Mouse (Mus musculus) cerebellum, adult 18-20 months (tissue): ENCODE results near the gene Flt3l.
A peak's percentile ranks its signal among the peaks of the same experiment; 100 is the strongest.
"Not testable (repeated sequence)": the region's sequence is repeated elsewhere in the genome, so short reads cannot be mapped to it uniquely, and the experiment has no call there.

Experiments used
- DNase-seq, 2 experiments: peaks; one replicate each; pipeline ENCODE4 v3.0.0; 2021

The Flt3l gene

DNA sequence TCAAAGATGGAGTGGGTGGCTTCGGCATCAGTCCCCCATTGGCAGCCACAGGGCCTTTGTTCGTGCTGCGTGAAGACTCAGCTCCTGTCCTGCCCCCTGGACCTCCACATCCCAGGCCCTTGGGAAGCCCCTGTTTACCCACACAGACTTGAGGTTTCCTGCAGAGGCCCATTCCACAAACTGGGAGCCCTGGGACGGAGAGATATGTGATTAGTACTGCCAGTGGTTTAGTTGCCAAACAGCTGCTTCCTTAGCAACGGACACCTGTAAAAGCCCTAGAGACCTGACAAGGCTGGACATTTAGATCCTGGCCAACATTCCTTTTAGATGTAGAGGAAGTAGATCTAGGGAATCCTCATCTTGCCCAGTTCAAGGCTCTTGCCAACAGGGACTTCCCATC is 5.7 kb upstream of the Flt3l start:
- no peak for DNase-seq

DNA sequence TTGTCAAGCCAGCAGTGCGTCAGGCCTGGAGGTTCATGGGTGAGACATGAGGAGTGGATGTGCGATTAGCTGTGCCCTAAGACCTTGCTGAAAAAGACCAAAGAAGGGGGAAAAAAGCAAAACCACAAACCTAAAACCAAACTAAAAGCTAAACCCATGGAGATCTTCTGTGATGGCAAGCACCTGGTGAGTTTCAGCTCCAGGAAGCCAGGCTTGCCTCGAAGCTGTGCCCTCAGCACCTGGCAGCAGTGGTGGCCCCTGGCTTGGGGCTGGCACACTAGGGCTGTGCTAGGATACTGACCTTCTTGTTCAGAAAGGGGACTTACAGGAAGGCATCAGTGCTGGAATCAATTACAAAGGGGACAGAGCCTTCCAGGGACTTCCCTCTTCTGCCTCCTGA is 5.1 kb upstream of the Flt3l start:
- DNase-seq: no peak

DNA sequence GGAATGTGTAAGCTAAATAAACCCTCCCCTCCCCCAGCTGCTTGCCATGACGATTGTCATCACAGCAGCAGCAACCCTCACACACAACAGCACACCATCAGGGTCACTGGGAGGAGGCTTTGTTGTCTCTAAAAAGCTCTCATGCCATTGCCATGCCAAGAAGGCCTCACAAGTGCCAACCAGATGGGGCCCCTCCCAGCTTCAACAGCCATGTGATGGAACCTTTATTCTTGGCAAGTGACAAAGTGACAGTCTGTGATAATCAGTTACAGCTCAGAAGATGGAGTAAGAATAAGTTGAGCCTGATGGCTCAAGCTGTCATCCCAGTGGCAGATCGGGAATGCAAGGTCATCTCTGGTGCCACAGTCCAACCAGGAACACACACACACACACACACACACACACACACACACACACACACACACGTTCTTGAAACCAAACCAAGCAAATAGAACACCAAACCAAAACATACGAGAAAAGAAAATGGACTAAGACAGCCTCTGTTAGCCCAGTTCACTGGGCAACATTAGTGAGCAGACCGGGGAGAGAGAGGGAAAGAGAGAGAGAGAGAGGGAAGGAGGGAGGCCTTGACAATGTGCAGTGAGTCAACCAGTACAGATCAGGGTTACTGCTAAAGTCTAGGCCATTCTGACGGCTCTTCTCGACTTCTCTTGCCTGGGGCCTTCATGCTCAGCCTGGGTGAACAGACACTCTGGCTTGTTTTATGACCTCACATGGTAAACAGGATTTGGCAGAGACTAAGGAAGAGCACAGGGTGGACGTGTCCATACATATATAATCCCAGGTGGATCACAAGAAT is 3.9 kb upstream of the Flt3l start:
- no peak for DNase-seq

DNA sequence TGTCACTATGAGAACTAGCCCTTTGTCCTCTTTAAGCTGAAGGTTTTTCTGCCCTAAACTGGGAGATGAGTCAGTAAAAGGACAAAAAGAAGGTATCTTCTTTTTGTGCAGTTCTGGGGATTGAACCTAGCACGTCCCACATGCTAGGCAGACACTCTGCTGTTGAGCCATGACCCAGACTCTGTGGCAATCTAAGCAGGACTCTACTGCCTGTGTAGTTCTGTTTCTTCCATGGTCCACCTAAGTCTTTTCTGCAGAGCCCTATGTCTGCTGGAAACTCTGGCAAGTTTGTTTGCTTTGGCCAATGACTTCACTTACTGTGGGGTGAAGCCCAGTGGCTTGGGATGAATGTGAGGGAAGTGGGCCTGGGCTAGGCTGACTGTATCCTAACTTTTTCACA is 2.2 kb upstream of the Flt3l start:
- DNase-seq: no peak

DNA sequence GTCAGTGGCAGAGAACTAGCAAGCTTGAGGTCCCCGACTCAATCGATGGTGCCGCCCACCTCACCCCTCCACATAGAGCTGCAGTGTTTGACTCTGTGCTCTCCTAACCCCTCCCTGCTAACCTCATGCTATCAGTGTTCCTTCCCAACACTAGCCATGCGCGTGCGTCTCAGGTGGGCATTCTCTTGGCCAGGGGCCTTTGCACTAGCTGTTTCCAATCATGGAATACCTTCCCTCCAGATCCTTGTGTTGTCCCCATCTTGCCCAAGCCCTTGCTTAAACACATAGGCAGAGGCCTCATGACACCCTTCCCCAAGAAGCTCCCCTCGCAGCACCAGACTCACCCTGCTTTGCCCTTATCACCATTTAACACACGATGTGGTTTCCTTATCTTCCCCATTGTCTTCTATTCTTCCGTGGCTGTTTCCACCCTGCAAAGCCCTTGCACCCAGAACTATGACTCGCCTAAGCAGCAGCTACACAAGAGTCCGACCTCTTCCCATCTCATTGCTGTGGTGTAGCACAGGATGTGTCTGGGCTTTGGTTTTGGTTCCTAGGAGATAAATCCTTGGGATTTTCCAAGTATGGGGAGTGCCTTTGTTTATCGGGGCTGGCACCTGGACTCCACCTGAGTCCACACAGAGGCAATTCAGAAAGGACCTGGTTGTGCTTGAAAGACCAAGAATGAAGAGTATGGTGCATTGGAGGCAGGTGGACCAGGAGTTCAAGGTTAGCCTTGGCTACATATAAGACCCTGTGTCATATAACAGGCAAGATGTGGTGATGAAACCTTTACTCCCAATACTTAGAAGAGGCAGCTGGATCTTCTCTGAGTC is 1.2 kb upstream of the Flt3l start:
- DNase-seq: no peak

DNA sequence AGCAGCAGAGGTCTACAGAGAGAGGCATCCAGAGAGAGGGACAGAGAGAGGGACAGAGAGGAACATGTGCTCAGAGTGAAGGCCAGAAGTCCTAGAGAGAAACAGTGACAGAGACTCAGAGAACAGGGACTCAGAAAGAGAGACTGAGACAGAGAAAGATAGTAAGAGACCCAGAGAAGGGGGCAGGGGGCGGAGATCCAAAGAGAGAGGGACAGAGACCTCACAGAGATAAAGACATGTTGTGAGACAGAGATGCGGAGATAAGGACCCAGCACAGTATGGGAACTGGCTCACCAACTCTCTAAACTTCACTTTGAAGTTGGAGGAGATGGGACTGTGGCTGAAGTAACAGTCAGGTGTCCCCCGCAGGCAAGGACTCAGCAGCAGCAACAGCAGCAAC is 862 bp downstream of the Flt3l start:
- no peak for DNase-seq

DNA sequence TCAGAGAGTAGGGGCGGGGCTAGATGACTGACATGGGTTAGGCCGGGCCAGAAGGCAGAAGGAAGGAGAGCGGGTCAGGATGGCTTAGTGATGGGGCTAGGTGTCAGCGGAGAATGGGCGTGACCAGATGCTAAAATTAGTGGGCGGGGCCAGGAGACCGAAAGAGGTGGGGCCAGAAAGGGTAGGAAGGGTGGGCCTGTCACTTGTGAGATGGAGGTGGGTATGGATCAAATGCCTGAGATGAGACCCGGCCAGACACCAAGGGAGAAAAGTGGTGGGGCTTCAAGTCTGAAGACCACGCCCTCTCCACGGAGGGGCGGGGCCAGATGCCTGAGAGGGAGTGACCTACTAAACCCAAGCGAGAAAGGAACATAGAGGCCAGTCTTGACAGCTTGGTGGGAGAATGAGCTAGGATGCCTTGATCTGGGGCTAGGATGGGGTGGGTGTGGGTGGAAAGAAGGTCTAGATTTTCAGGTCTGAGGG is 1.6 kb downstream of the Flt3l start:
- no peak for DNase-seq

DNA sequence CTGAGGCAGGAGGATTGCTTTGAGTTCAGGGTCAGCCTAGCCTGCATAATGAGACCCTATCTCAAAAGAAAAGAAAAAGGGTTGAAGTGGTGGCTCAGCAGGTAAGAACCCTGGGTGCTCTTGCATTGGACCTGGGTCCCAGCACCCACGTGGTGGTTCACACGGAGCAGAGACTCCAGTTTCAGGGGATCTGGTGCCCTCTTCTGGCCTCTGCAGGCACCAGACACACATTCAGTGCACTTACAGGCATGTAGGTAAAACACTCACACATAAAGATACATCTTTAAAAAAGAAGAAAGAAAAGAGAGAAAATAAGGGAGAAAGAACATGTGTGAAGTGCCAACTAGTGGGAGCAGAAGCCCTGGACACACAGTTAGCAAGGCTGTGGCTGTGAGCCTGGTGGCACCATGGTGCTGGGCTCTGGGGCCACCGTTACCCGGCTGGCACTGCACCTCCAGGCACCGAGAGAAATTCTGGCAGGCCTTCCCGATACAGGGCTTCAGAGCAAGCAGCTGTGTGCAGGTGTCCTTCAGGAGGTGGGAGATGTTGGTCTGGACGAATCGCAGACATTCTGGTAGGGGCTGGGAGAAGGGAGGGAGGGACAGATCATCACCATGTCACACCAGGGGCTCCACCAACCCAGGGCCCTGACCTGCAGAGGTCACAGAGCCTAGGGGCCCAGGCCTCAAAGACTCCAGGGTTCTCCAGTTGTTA is 2.6 kb downstream of the Flt3l start:
- DNase-seq: no peak

DNA sequence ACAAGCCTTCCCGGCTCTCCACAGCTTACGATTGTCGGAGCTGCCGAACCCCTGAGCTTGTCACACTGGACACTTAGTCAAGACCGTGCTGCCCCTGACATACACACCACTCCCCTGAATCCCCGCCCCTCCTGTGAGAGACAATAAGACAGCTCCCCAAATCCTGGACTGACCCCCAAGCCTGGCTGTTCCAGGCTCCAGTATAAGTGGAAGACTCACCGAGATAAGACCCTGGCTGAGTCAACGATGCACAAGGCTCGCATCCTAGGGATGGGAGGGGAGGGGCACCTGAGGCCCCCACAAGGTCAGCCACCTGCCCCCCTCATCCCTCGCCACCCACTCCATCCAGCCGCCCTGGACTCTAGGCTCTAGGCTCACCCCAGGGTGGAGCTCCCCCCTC is 4.4 kb downstream of the Flt3l start:
- DNase-seq: no peak

DNA sequence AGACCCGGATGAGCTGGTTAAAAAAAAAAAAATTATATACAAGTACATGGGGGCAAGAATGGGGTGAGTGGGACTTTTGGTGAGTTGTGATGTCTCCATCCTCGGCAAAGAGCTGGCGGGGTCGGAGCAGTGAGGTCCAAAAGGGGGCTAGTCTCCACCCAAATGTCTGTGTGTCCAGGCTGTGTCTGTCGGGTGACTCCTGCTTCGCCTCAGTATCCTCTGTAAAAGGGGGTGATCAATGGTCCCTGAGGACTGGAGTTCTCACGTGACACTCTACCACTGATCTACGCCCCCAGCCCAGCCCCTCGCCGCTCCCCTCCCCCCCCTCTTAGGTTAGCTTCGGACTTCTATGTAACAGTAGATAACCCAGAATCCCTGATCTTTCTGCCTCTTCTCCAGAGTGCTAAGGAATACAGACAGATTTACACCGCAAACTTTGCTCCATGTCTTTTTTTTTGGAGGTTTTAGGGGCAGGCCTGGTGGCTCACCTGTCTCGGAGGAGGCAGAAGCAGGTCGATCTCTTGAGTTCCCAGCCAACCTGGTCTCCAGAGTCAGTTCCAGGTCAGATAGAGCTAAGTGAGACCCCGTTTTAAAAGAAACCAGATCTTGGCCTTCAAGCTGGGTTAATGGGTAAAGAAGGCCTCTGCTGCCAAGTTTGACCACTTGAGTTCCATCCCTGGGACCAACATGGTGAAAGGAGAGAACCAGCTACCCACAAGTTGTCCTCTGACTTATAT is 6.3 kb downstream of the Flt3l start:
- no peak for DNase-seq

DNA sequence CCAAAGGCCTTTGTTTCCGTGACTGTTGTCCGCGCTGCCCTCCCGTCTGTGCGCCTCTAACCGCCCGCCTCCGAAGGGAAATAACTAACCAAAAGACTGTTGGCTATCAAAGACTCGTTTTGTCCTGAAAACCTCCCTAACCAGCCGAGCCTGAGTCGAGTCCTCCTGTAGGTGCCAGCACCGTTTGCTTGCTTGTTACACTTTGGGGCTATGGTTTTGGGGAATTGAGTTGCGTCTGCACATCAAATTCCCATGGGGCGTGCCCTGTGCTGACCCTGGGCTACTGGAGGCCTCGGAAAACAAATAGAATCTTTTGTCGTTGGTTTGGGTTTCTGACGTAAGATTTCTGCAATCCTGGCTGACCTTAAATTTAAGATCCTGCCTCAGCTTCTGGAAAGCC is 6.9 kb downstream of the Flt3l start:
- DNase-seq: no peak

DNA sequence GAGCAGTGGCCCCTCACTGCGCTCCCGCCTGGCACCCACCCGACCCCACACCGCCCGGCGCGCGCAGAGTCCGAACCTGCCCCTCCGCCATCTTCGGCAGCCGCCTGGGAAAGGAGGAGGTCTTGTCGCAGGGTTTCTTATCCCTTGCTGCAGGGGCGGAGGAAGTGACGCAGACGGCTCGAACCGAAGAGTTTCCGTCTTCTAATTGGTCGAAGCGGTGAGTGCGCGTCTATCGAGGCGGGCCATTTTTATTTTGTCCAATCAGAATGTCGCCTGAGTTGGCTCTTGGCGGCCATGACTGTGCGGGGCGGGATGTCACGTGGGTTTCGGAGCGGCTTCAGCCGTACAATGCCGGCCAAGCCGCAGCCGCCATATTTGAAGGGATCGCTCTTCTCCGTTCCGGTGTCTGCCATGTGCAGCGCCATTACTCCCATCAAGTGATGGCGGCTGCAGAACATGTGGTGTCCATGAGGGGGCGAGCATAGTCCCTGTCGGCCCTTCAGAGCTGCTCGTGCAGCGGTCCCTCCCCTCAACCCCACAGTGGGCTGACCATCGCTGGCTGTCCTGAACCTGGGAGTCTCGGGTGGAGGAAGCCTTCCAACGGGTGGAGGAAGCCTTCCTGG is 7.5 kb downstream of the Flt3l start, which contains the start of gene Rpl13a:
Rpl13a (minus strand) TSS at position 138 of the 623 bp plus-strand sequence.
- peak; percentile 98 to 99 for DNase-seq

DNA sequence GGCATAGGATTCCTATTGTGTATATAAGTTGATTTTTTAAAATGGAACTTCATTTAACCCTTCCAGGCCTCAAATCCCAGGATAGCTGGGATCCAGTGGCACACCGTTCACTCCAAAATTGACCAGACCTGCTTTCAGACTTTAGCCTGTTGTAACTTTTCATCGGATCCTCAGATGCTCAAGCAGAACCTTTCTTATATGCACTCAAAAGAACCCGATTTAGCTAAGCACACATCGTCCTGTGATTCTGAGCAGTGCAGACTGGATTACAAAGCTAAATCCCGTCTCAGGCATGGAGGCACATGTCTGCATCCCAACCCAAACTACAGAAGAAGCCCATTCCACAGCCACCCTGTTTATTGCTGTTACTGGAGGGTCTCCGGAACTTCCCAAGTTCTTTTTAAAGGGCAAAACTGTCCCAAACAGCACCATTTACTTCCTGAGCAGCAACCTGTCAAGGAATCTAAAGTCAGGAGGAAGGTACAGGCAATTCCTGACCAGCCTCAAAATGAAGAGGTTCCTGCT is 8.5 kb downstream of the Flt3l start:
- DNase-seq: no peak

DNA sequence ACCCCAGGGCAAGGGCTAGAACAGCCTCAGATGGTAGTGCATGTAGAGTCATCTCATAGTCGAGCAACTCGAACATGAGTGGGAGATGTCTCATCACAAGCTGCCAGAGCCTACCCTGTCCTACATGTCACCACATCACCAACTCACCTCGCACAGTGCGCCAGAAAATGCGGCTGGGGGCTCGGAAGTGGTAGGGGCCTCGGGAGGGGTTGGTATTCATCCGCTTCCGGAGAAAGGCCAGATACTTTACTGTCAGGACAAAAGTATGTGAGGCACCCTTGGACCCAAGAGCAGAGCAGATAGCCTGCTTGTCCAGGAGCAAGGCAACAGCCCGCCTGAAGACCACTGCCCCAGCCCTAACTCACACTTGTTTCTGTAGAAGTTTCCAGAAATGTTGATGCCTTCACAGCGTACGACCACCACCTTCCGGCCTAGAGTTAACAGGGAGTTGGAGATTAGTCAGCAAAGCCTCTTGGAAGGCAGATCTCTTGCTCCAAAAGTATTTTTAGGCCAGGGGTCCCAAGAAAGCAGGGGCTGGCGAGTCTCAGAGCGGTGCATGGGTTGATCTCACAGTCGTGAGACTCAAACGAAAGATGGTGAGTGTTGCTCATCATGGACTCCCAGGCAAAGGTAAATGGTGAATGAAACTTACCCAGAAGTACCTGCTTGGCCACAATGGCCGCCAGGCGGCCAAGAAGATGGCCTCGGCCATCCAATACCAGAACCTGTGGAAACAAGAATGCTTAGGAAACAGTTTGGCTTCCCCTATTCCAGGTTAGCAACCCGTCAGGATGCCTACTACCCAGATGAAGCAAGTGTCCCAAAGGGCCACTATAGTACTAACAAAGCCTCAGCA is 9.2 kb downstream of the Flt3l start:
- DNase-seq: no peak

DNA sequence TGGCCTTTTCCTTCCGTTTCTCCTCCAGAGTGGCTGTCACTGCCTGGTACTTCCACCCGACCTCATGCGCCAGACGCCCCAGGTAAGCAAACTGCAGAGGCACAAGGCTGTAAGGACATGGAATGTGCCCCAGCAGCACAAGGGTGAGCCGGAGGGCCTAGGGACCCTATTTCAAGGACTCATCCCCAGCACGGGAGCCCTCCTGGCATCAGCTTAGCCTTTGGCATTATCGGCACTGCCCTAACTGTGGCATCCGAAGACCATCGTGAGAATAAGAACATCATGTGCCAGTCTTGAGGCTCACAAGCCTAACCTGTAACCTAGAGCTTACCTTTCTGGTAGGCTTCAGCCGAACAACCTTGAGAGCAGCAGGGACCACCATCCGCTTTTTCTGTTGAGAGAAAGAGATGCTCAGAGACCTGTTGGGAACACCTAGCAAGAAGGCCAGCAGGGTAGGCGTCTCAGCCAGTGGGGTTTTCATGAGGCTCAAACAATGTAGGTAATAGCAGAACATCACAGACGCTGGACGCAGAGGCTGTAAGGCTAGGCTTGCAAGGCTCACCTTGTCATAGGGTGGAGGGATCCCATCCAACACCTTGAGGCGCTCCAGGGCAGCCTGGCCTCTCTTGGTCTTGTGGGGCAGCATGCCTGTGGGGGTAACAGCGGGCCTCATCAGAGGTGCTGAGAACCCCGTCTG is 9.9 kb downstream of the Flt3l start:
- DNase-seq: no peak

DNA sequence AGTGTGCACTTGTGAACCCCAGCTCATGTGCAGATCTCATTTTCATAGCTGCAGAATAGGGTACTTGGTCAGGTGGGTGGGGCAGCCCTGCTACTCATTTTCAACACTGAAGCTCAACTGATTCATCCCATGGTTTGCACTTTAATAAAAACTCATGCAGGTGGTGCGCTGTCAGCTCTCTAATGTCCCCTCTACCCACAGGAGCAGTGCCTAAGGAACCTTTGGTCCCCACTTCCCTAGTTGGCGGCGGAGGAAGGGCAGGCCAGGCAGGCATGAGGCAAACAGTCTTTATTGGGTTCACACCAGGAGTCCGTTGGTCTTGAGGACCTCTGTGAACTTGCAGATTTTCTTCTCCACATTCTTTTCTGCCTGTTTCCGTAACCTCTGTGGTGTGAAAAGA is 10.6 kb downstream of the Flt3l start:
- not testable (repeated sequence) for DNase-seq

DNA sequence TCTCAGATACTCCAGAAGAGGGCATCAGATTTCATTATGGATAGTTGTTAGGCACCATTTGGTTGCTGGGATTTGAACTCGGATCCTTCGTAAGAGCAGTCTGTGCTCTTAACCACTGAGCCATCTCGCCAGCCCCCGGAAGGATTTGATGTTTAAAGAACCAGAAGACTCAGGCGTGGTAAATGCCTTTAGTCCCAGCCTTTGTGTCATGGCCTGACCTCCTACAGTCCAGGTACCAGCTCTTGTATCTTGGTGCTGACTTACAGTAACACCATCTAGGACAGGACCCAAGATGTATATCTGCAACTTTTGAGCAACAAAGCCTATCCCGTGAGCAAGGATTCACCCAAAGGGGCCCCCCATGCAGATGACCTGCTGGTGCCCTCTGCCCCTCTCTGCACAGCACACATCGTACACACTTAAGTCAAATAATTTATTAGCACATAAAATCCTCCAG is 11.1 kb downstream of the Flt3l start:
- no peak for DNase-seq

DNA sequence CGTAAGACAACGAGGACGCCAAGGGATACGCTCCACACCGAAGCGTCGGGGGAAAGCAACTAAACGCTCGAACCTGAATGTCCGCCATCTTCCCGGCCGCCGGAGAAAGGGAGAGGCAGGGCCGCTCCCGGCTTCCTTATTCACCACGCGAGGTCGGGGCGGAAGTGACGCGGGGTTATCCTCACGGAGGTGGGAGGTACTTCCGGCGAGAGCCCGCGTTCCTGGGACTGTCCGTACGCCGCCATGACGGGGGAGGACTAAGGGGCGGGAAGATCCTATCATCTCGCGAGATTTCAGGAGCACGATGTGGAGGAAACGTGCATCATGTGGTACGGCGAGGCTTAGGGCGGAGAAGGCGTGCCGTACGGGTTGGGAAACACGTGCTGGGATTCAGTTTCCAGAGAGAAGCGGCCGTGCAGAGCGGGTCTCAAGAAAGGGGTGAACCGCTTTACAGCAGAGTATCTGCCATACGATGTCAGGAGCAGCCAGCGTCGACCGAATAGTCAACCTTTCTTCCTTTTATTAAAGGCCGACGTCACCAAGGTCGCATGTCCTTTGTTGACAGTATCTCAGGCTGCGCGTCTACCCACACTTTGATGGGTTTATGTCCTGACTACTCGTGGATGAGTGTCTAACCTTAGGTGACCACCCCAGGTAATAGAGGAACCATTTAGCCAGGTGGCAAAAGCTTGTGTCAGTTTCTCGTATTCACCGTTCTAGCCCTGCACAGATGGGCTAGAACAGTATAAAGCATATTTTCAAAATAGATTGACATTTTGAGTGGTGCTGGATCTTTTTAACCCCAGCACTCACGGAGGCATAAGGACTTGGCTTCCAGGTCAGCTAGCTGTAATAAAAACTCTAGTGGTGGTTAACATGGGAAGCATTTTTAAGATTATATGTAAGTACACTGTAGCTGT is 11.7 kb downstream of the Flt3l start, which contains the start of gene Rps11:
Rps11 (minus strand) TSS at position 216 of the 920 bp plus-strand sequence.
- DNase-seq: peak; percentile 98 to 99

DNA sequence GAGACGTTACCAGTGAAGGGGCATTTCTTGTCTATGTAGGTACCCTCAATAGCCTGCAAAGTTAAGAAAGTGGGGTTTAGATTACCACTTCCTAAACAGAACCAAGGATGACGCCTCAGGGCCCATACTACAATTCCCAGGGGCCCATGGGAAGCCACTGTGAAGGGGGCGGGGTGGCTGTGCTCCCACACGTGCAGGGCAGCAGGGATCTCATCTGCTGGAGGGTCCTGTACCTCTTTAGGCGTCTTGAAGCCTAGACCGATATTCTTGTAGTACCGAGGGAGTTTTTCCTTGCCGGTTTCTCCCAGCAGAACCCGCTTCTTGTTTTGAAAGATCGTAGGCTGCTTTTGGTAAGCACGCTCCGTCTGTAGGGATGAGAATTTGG is 13.1 kb downstream of the Flt3l start:
- no peak for DNase-seq
